Mouse (Mus musculus) adrenal gland, adult 18-20 months (tissue): ENCODE measurements around the gene Gm43191. TPM values are rescaled to one million over a fixed set of nuclear protein-coding genes. Genes with fewer than 3 reads are reported as not detected.
A peak's percentile ranks its signal among the peaks of the same experiment; 100 is the strongest.

Source experiments
- DNase-seq, 2 experiments: peaks; one replicate each; pipeline ENCODE4 v3.0.0; 2021 to 2022; ENCODE audit warnings: low spot score in 2 of 2
- total RNA-seq, 2 experiments: library from RNA; stranded (reverse); gene quantifications; 1 replicate in 1 of 2; 2 replicates in 1 of 2; pipeline ENCODE4 v1.2.3; 2021

The Gm43191 gene
- total RNA-seq, 2 experiments from 2014 or later, result not detected

GRCm38 (mm10) chr3:116631459-116631858 is 49.6 kb downstream of the Gm43191 start:
- no peak for DNase-seq

DNA sequence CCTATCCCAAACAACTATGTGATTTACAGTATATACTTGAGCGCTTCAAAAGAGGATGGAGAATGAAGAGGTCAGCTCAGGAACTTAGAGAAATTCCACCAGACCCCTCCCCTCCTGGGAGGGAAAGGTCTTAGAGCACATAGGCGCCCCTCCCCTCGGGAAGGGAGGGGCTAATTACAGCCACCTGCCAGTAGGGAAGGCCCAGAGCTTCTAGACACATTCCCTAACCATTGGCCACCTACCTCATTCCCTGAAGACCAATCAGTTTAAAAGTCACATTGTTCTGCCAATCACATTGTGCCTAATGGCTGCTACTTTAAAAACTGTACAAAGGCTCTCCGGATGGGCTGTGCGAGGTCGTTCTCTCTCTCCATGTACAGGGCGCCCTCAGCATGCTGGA is 58.4 kb downstream of the Gm43191 start:
- DNase-seq, result no peak

DNA sequence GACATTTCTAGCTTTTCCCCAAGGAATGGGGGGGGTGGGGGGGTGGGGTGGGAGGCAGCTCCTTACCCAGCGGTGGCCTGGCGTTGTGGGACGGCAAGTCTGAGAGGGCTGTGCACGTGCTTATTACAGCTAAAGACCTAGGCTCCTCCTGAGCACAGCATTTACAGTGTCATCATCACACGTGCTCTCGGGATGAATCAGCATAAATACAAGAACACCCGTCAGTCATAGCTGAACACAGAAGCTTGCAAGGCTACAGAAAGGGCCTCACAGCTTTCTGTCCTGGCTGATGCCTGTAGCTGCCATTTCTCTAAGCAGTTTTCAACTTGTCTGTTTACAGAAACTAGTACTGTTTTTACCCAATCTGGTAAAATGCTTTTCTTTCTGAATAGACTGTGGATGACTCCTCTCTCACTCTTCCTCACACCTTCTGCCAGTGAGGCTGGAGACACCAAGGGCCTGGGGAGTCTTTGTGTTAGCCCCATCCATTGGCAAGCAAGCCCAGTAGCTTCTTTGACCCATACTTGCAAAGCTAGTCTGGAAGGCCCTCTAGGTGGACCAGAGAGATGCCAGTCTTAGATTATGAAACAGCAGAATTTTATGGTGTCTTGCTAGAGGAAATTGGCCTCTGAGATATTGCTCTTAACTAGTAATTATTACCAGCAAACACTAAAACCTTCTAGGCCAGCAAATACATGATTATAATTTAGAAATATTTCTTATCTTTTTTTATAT is 60.3 kb downstream of the Gm43191 start:
- no peak for DNase-seq

- no peak for DNase-seq
Measured at GRCm38 (mm10) chr3:116618855-116619254, 62.2 kb downstream of the Gm43191 start.

- no peak for DNase-seq
Measured at GRCm38 (mm10) chr3:116615318-116616068, 65.6 kb downstream of the Gm43191 start.

- no peak for DNase-seq
Measured at GRCm38 (mm10) chr3:116614295-116614892, 66.7 kb downstream of the Gm43191 start, which contains the start of gene Trmt13. Gene Trmt13 (minus strand): TSS chr3:116614587.

GRCm38 (mm10) chr3:116604570-116604969 is 76.5 kb downstream of the Gm43191 start:
- no peak for DNase-seq

DNA sequence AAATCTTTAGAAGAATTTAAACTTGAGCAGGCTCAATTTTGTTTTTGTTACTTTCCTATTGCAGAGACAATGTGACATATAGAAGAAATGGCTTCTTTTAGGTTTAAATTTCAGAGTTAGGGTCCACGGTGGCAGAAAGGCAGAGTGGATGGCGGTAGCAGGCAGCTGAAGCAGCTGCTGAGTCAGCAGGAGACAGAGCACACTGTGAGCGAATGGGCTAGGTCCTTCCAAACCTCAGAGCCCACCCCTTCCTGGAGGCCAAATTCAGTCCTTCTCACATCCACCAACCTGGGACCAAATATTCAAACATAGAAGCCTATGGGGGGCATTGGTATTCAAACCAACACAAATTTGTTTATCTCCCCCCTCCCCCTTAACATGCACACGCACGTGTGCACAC is 79.3 kb downstream of the Gm43191 start:
- no peak for DNase-seq

DNA sequence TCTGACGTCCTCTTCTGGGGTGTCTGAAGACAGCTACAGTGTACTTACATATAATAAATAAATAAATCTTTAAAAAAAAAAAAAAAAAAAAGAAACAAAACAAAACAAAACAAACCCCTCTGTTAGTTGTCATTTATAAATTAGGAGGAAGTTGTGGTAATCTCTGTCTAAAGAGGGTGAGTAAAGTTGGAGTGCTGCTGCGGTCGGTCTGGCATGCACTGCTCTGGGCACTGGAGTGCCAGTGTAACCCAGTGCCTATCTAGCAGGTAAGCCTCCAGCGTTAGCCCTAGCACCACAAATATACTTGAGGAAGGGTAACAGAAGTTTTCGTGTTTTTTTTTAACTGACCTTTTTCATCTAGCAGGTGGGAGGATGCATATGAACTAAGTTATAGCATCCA is 80.1 kb downstream of the Gm43191 start:
- DNase-seq, result no peak

GRCm38 (mm10) chr3:116599705-116600104 is 81.4 kb downstream of the Gm43191 start:
- DNase-seq, result no peak

- DNase-seq, result no peak
Measured at GRCm38 (mm10) chr3:116595603-116595991, 85.5 kb downstream of the Gm43191 start.

- DNase-seq, result peak; percentile 97 to 98
Measured at GRCm38 (mm10) chr3:116594728-116595602, 86.1 kb downstream of the Gm43191 start, which contains the start of gene Sass6. Gene Sass6 (plus strand): TSS chr3:116594982.

DNA sequence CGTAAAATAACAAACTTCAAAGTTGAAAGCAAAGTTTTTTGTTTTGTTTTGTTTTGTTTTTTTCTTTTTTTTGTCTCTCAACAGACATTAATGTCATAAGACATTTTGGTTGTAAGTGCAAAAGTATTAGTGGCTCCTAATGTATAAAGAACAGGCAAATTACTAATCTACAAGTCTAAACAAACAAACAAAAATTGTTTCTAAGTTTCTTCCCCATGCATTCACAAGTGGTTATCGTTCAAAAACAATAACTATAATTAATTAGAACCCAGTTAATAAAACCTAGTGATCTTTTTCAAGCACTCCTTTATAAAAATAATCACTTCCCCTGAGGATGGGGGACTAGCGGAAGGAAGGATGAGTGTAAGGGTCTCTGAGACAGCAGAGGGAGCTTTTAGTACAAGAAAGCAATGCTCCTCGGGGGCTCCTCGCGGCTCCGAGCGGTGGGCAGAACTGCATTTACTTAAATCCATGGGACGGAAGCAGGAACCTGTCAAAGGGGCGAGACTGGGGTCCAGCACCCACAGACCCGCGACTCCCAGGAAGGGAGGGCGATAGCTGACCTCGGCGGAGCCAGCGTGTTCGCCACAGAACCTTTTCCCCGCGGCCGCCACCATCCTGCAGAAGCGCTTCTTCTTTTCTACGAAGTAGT is 86.9 kb downstream of the Gm43191 start:
- no peak for DNase-seq

Other genes starting within 250 kb of the Gm43191 start
- gene Rtca, start 173.1 kb downstream of the Gm43191 start, total RNA-seq, result 10 to 100 TPM; 30.6 to 32.4 TPM
- gene Dbt, start 168.2 kb downstream of the Gm43191 start, total RNA-seq, result 10 to 100 TPM; 65.6 to 74.1 TPM
- gene Lrrc39, start 118.3 kb downstream of the Gm43191 start, total RNA-seq, result 1 to 10 TPM; 1.8 to 9.0 TPM
- 1 to 10 TPM; 1.4 to 1.9 TPM for gene Sass6, start 86.3 kb downstream of the Gm43191 start, total RNA-seq
- 10 to 100 TPM; 10.2 to 12.7 TPM for gene Trmt13, start 66.7 kb downstream of the Gm43191 start, total RNA-seq
- gene Mfsd14a, start 18.6 kb downstream of the Gm43191 start, total RNA-seq, result 10 to 100 TPM; 51.6 to 64.6 TPM
- 10 to 100 TPM; 18.6 to 24.4 TPM for gene Slc35a3, start 31.6 kb upstream of the Gm43191 start, total RNA-seq
- 10 to 100 TPM; 50.4 to 61.2 TPM for gene Agl, start 126.9 kb upstream of the Gm43191 start, total RNA-seq
- 10 to 100 TPM in 1 of 2 experiments, 1 to 10 TPM in 1; 5.0 to 19.6 TPM for gene Frrs1, start 178.2 kb upstream of the Gm43191 start, total RNA-seq